ENCODE assay signal across 8 mouse cellular contexts in genomic region chr5:140206726-140207703, GRCm38 (mm10).
DNase-seq lines count a peak whose midpoint lies in the region; ATAC-seq lines count a peak whose summit lies in the region.

No protein-coding gene starts in this region.

- no peak overlapping the region for H3K4me3 ChIP-seq in kidney, embryonic 16.5 days (ENCODE audit: low read length)
- H3K4me3 ChIP-seq in kidney, embryonic 15.5 days (replicated peaks): no peak overlapping the region
- no peak overlapping the region for H3K4me3 ChIP-seq in macrophage (ENCODE audit: inconsistent target)
- H3K4me3 ChIP-seq in intestine, embryonic 16.5 days (ENCODE audit: low read length): no peak overlapping the region

- H3K79me2 ChIP-seq in macrophage (ENCODE audit: inconsistent target): no peaks in the 10 kb centered on the region

- no peaks in the 10 kb centered on the region for H3K9me3 ChIP-seq in kidney, embryonic 16.5 days (ENCODE audit: low read length)
- no peaks in the 10 kb centered on the region for H3K9me3 ChIP-seq in kidney, embryonic 15.5 days (replicated peaks)
- no peaks in the 10 kb centered on the region for H3K9me3 ChIP-seq in intestine, embryonic 16.5 days (ENCODE audit: control insufficient read depth, low read length)

- WGBS in kidney, embryonic 16.5 days: 84% methylated on average over 19 of the region's 19 CpGs
- 85% methylated on average over 19 of the region's 19 CpGs for WGBS in kidney, embryonic 15.5 days
- 73% methylated on average over 19 of the region's 19 CpGs for WGBS in macrophage (ENCODE audit: missing documents)
- 66% methylated on average over 19 of the region's 19 CpGs for WGBS in intestine, embryonic 16.5 days

- no peak overlapping the region for H3K27ac ChIP-seq in kidney, embryonic 16.5 days (ENCODE audit: low read length)
- peak overlapping the region; percentile 9; the same call in 1 of the 2 replicates for H3K27ac ChIP-seq in kidney, embryonic 15.5 days
- H3K27ac ChIP-seq in macrophage: peak overlapping the region; percentile 62
- H3K27ac ChIP-seq in intestine, embryonic 16.5 days (ENCODE audit: low read length): no peak overlapping the region; the same call in 1 of the 2 replicates

- DNase-seq in kidney, adult 11 months: peak; percentile 40
- no peak for DNase-seq in cerebellum, postnatal 25 days

- H3K36me3 ChIP-seq in kidney, embryonic 16.5 days (ENCODE audit: insufficient read depth, low read length): no peaks in the 10 kb centered on the region
- H3K36me3 ChIP-seq in kidney, embryonic 15.5 days: peaks cover 4% of the 10 kb centered on the region; the same call in 1 of the 2 replicates
- no peaks in the 10 kb centered on the region for H3K36me3 ChIP-seq in macrophage (ENCODE audit: inconsistent target)
- H3K36me3 ChIP-seq in intestine, embryonic 16.5 days (ENCODE audit: control insufficient read depth, insufficient read depth, low read length): no peaks in the 10 kb centered on the region

- no peak overlapping the region for H3K4me2 ChIP-seq in kidney, embryonic 16.5 days (replicated peaks; ENCODE audit: low read depth, low read length)
- H3K4me2 ChIP-seq in kidney, embryonic 15.5 days: no peak overlapping the region
- no peak overlapping the region for H3K4me2 ChIP-seq in intestine, embryonic 16.5 days (ENCODE audit: low read depth, low read length)

- H3K9ac ChIP-seq in kidney, embryonic 16.5 days (replicated peaks; ENCODE audit: low read length): no peak overlapping the region
- H3K9ac ChIP-seq in kidney, embryonic 15.5 days: no peak overlapping the region
- no peak overlapping the region for H3K9ac ChIP-seq in intestine, embryonic 16.5 days (ENCODE audit: low read depth, low read length)

- no peak for ATAC-seq in kidney, embryonic 16.5 days (ENCODE audit: low FRiP score, low TSS enrichment)
- ATAC-seq in granulocyte monocyte progenitor cell, adult 5-6 weeks (replicated peaks; ENCODE audit: poor library complexity, severe bottlenecking): peak; percentile 71
- ATAC-seq in kidney, embryonic 15.5 days (replicated peaks; ENCODE audit: low FRiP score): no peak
- no peak for ATAC-seq in erythroblast, adult 5-6 weeks (replicated peaks; ENCODE audit: low FRiP score, poor library complexity, severe bottlenecking)
- ATAC-seq in intestine, embryonic 16.5 days: no peak

- H3K27me3 ChIP-seq in kidney, embryonic 16.5 days (ENCODE audit: insufficient read depth, low read length): no peaks in the 10 kb centered on the region
- H3K27me3 ChIP-seq in kidney, embryonic 15.5 days: no peaks in the 10 kb centered on the region
- no peaks in the 10 kb centered on the region for H3K27me3 ChIP-seq in intestine, embryonic 16.5 days (replicated peaks; ENCODE audit: control insufficient read depth, insufficient read depth, low read length)

- peaks cover 14% of the 10 kb centered on the region for H3K4me1 ChIP-seq in kidney, embryonic 16.5 days (ENCODE audit: insufficient read depth, low read length)
- peaks cover 17% of the 10 kb centered on the region for H3K4me1 ChIP-seq in kidney, embryonic 15.5 days
- peaks cover 23% of the 10 kb centered on the region for H3K4me1 ChIP-seq in intestine, embryonic 16.5 days (ENCODE audit: control insufficient read depth, insufficient read depth, low read length)

Comparison
In these comparisons a context has a peak if more than half of its experiments do, and no peak if none do; other contexts are left out.
1. H3K27ac ChIP-seq: peak in kidney, embryonic 15.5 days (single experiment) and macrophage (single experiment); none in kidney, embryonic 16.5 days (single experiment) and intestine, embryonic 16.5 days (single experiment).